Mouse (Mus musculus) testis, adult 2 months (tissue): ENCODE data around the gene Atp1b1. TPM values are rescaled to one million over a fixed set of nuclear protein-coding genes. Genes with fewer than 3 reads are reported as not detected.

ENCODE experiments used
- H3K27ac ChIP-seq: fragments of 200-500 bp; 2 replicates; pipeline ENCODE4 v1.5.1; 2012; ENCODE audit warnings: low read depth, low read length; ENCODE audit not compliant: control insufficient read depth, insufficient read depth
- H3K27me3 ChIP-seq: fragments of 200-500 bp; 2 replicates; pipeline ENCODE4 v1.6.1; 2012; ENCODE audit warnings: mild to moderate bottlenecking, low read length, moderate library complexity; ENCODE audit not compliant: control insufficient read depth, insufficient read depth
- H3K36me3 ChIP-seq: fragments of 200-500 bp; 2 replicates; pipeline ENCODE4 v1.6.1; 2012; ENCODE audit warnings: mild to moderate bottlenecking, low read length; ENCODE audit not compliant: control insufficient read depth, insufficient read depth
- H3K4me1 ChIP-seq: fragments of 200-500 bp; 2 replicates; pipeline ENCODE4 v1.6.1; 2012; ENCODE audit warnings: low read length; ENCODE audit not compliant: control insufficient read depth, insufficient read depth
- H3K4me3 ChIP-seq: fragments of 200-500 bp; 2 replicates; pipeline ENCODE4 v1.5.1; 2012; ENCODE audit warnings: low read depth, mild to moderate bottlenecking, low read length, moderate library complexity, mixed read lengths; ENCODE audit not compliant: control insufficient read depth
- CTCF ChIP-seq: fragments of 200-500 bp; IDR thresholded peaks from 2 replicates; pipeline ENCODE4 v1.5.1; 2012; ENCODE audit warnings: low read depth, mild to moderate bottlenecking, inconsistent platforms, low read length, moderate library complexity; ENCODE audit not compliant: control insufficient read depth, insufficient read depth, insufficient replicate concordance
- POLR2A ChIP-seq: fragments of 200-500 bp; IDR thresholded peaks from 2 replicates; pipeline ENCODE4 v1.6.1; 2012; ENCODE audit warnings: low read depth, mild to moderate bottlenecking, inconsistent platforms, low read length, moderate library complexity; ENCODE audit not compliant: control insufficient read depth
- polyA plus RNA-seq: library from polyadenylated mRNA; depleted of rRNA; stranded (reverse); fragments of >200 nt; gene quantifications from 2 replicates; pipeline ENCODE4 v1.2.3, GENCODE M21; 2012

The Atp1b1 gene
- polyA plus RNA-seq, 1 experiment: 15.8 TPM

GRCm38 (mm10) chr1:164411306-164411705, 46.8 kb downstream of the Atp1b1 start:
- no peaks in the 10 kb centered on the region for H3K36me3 ChIP-seq
- TF ChIP-seq CTCF (no peak), POLR2A (no peak)
- H3K4me1 ChIP-seq: no peaks in the 10 kb centered on the region
- H3K4me3 ChIP-seq: no peak overlapping the region
- H3K27ac ChIP-seq: no peak overlapping the region
- no peaks in the 10 kb centered on the region for H3K27me3 ChIP-seq

DNA sequence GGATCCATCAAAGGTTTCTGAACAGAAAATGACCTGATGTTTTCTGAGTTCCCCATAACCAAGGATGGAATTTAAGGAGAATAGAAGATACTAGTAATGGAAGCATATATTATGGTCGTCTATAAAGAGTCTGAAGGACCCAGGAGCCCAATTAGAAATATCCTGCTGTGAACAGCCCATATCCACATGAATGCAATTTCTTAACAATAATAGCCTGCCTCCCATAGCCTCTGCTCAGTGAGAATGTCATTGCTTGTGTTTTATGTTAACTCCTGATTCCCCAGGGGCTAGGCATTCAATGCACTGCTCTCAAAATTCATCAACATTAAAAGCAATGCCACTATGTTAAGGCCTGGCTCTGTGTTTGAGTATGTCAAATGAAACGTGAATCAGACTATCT, 49.5 kb downstream of the Atp1b1 start:
- Histone ChIP-seq H3K27ac (no peak overlapping the region), H3K36me3 (no peaks in the 10 kb centered on the region), H3K4me1 (no peaks in the 10 kb centered on the region), H3K27me3 (no peaks in the 10 kb centered on the region), H3K4me3 (no peak overlapping the region)
- TF ChIP-seq CTCF: no peak
- no peak for TF ChIP-seq POLR2A

DNA sequence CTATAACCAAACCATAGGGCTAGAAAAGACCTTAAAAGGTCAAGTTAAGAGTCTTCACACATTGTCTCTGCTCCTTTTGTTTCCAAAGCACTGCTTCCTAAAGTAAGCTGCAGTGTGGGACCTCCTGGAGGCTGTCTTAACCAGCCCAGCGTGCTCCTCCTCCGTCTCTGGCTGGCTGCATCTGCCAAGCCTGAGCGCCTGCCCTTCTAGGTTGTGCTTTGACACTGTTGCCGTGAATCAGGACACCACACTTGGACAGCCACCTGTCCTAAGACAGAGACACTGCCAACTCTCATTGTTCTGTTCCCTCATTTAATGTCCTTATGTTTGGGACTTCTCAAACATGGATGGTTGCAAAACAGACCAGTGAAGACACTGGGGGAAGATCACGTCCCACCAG, 51.6 kb downstream of the Atp1b1 start:
- TF ChIP-seq CTCF: no peak
- no peak for TF ChIP-seq POLR2A
- H3K27ac ChIP-seq: no peak overlapping the region
- H3K27me3 ChIP-seq: no peaks in the 10 kb centered on the region
- no peaks in the 10 kb centered on the region for H3K4me1 ChIP-seq
- no peak overlapping the region for H3K4me3 ChIP-seq
- H3K36me3 ChIP-seq: no peaks in the 10 kb centered on the region

DNA sequence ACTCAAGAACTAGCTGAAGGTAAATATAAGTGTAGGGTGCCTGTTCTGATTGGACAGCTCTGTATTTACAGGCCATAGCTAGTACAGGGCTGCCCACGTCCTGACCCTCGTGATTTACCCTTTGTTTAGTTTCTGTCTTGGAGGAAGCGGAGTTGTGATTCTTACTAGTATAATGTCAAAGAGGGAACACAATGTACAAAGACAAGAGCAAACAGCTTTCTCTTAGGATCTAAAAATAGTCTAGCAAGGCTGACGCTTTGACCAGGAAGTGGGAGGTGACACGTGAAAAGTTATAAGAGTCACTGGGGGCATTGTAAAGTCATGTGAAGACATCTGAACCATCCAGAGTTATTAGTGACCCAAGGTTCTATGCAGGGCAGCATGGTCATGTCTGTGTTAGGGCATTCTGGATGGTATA, 52.8 kb downstream of the Atp1b1 start:
- Histone ChIP-seq H3K4me3 (no peak overlapping the region), H3K27me3 (no peaks in the 10 kb centered on the region), H3K36me3 (no peaks in the 10 kb centered on the region), H3K4me1 (no peaks in the 10 kb centered on the region), H3K27ac (no peak overlapping the region)
- TF ChIP-seq CTCF (no peak), POLR2A (no peak)

GRCm38 (mm10) chr1:164399578-164399977, 58.6 kb downstream of the Atp1b1 start:
- Histone ChIP-seq H3K4me3 (no peak overlapping the region), H3K27me3 (no peaks in the 10 kb centered on the region), H3K4me1 (no peaks in the 10 kb centered on the region), H3K27ac (no peak overlapping the region), H3K36me3 (no peaks in the 10 kb centered on the region)
- no peak for TF ChIP-seq POLR2A
- TF ChIP-seq CTCF: no peak

DNA sequence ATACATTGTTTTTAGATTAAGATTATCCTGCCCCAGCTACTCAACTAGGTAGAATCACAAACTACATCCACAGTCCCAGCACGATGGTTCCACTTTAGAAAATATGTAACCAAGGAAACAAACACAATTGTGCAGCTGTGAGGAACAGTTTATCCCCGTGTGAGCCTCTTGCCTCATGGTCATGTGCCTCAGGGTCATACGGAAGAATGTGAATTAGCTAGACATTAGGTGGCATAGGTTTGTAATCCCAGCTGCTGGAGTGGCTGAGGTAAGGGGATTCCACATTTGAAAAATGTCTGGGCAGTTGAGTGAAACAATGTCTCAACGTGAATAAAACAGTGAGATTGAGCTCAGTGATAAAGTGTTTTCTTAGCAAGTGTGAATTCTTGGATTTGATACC, 60.5 kb downstream of the Atp1b1 start:
- TF ChIP-seq POLR2A (no peak), CTCF (no peak)
- Histone ChIP-seq H3K4me1 (no peaks in the 10 kb centered on the region), H3K27me3 (no peaks in the 10 kb centered on the region), H3K27ac (no peak overlapping the region), H3K36me3 (no peaks in the 10 kb centered on the region), H3K4me3 (no peak overlapping the region)

DNA sequence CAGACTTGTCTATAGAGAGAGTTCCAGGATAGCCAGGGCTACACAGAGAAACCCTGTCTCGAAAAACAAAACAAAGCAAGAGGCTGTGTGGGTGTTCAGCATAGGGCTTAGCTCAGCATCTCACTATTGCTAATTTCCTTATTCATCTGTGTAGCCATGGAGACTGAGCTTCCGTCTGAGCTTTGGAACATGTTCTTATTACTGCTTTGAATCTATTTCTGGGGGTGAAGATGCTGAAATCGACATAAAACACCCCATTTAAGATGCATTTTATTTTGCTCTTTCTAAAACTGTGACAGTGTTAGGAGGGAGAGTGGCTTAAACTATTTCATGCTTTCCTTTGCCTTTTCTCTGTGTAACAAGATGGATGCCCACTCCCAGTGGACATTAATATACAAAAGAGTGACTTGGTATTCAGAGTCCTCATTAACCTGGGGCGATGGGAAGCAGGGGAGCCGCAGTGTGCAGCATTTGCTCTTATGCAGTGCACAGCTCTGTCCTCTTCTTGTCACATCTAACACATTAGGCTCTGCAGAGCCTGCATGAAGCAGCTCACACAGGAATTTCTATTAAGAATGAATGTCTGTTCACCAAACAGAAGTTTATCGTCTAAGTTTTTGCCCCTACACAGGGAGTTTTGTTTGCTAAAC, 62.9 kb downstream of the Atp1b1 start:
- no peak overlapping the region for H3K27ac ChIP-seq
- no peaks in the 10 kb centered on the region for H3K36me3 ChIP-seq
- TF ChIP-seq POLR2A (no peak), CTCF (no peak)
- no peak overlapping the region for H3K4me3 ChIP-seq
- no peaks in the 10 kb centered on the region for H3K4me1 ChIP-seq
- no peaks in the 10 kb centered on the region for H3K27me3 ChIP-seq
